Mouse (Mus musculus) urinary bladder, adult 2 months (tissue): ENCODE measurements around the gene Dnase2a. TPM values are rescaled to one million over a fixed set of nuclear protein-coding genes. Genes with fewer than 3 reads are reported as not detected.

Experiments used
- DNase-seq: peaks from one replicate; pipeline ENCODE4 v3.0.0; 2022; ENCODE audit warnings: low spot score
- polyA plus RNA-seq: library from polyadenylated mRNA; depleted of rRNA; stranded (reverse); fragments of >200 nt; gene quantifications from 2 replicates; pipeline ENCODE4 v1.2.3, GENCODE M21; 2012; rRNA removed

Gene Dnase2a
- polyA plus RNA-seq, 1 experiment = 18.4 TPM

- no peak for DNase-seq
Observed at GRCm38 (mm10) chr8:84970135-84970790, 61.9 kb downstream of the Dnase2a start.

DNA sequence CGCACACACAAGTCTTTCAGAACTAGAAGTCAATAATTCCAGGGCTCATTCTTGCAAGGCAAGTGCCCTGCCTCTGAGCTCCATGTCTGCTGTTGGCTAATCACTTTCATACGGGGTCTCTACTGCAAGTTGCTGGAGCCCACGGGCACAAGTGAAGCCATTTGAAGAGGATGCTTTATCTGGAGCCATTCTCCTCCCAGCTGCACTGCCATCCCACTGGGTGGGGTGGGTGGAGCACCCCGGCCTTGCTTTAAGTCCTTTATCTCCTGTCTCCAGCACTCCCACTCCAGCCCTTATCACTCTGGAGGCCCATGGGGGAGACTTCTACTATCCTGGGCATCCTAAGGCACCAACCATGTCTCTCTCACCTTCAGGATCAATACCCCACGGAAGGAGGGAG lies 62.6 kb downstream of the Dnase2a start:
- no peak for DNase-seq

Other genes starting within 250 kb of the Dnase2a start
- gene Ier2, start 245.7 kb upstream of the Dnase2a start, polyA plus RNA-seq = 14.7 and 23.3 TPM in 2 replicates
- gene Trmt1, start 222.3 kb upstream of the Dnase2a start, polyA plus RNA-seq = 71.7 and 76.3 TPM in 2 replicates
- gene Nacc1, start 220.7 kb upstream of the Dnase2a start, polyA plus RNA-seq = 39.5 and 49.4 TPM in 2 replicates
- gene Lyl1, start 207.1 kb upstream of the Dnase2a start, polyA plus RNA-seq = 7.8 and 8.7 TPM in 2 replicates
- 1.0 and 1.2 TPM in 2 replicates for gene G430095P16Rik, start 185.6 kb upstream of the Dnase2a start, polyA plus RNA-seq
- gene Nfix, start 108.2 kb upstream of the Dnase2a start, polyA plus RNA-seq = 21.7 and 77.0 TPM in 2 replicates
- 4.7 and 4.8 TPM in 2 replicates for gene Dand5, start 85.7 kb upstream of the Dnase2a start, polyA plus RNA-seq
- 22.0 and 22.2 TPM in 2 replicates for gene Gadd45gip1, start 77.0 kb upstream of the Dnase2a start, polyA plus RNA-seq
- 63.3 and 69.9 TPM in 2 replicates for gene Rad23a, start 67.9 kb upstream of the Dnase2a start, polyA plus RNA-seq
- gene Calr, start 61.6 kb upstream of the Dnase2a start, polyA plus RNA-seq = 362 and 430 TPM in 2 replicates
- gene Farsa, start 51.6 kb upstream of the Dnase2a start, polyA plus RNA-seq = 39.2 and 51.4 TPM in 2 replicates
- gene Syce2, start 36.4 kb upstream of the Dnase2a start, polyA plus RNA-seq = 2.8 and 3.2 TPM in 2 replicates
- gene Gcdh, start 14.6 kb upstream of the Dnase2a start, polyA plus RNA-seq = 31.4 and 33.1 TPM in 2 replicates
- 0.15 TPM in 2 replicates for gene Klf1, start 6.6 kb upstream of the Dnase2a start, polyA plus RNA-seq
- gene Mast1, start 28.8 kb downstream of the Dnase2a start, polyA plus RNA-seq = 0.17 and 0.19 TPM in 2 replicates
- gene Rtbdn, start 38.4 kb downstream of the Dnase2a start, polyA plus RNA-seq = not detected in 2 replicates
- gene Gm49661, start 60.9 kb downstream of the Dnase2a start, polyA plus RNA-seq = not detected in 2 replicates
- 215 and 231 TPM in 2 replicates for gene Prdx2, start 61.0 kb downstream of the Dnase2a start, polyA plus RNA-seq
- gene Rnaseh2a, start 61.2 kb downstream of the Dnase2a start, polyA plus RNA-seq = 49.4 and 49.5 TPM in 2 replicates
- 97.4 and 121 TPM in 2 replicates for gene Junb, start 70.2 kb downstream of the Dnase2a start, polyA plus RNA-seq
- gene Hook2, start 82.0 kb downstream of the Dnase2a start, polyA plus RNA-seq = 26.9 and 28.5 TPM in 2 replicates
- 0.04 TPM in 1 of 2 replicates, not detected in the other for gene Best2, start 106.0 kb downstream of the Dnase2a start, polyA plus RNA-seq
- gene Asna1, start 116.7 kb downstream of the Dnase2a start, polyA plus RNA-seq = 113 and 136 TPM in 2 replicates
- gene Trir, start 118.3 kb downstream of the Dnase2a start, polyA plus RNA-seq = 109 and 140 TPM in 2 replicates
- 50.0 and 53.0 TPM in 2 replicates for gene Tnpo2, start 128.4 kb downstream of the Dnase2a start, polyA plus RNA-seq
- gene Fbxw9, start 151.5 kb downstream of the Dnase2a start, polyA plus RNA-seq = 38.9 and 54.7 TPM in 2 replicates
- 0.43 and 1.2 TPM in 2 replicates for gene Gm5741, start 159.4 kb downstream of the Dnase2a start, polyA plus RNA-seq
- gene Dhps, start 163.2 kb downstream of the Dnase2a start, polyA plus RNA-seq = 41.0 and 47.1 TPM in 2 replicates
- gene Wdr83os, start 172.2 kb downstream of the Dnase2a start, polyA plus RNA-seq = 95.6 and 103 TPM in 2 replicates
- 35.8 and 45.7 TPM in 2 replicates for gene Wdr83, start 172.7 kb downstream of the Dnase2a start, polyA plus RNA-seq
- gene Man2b1, start 174.7 kb downstream of the Dnase2a start, polyA plus RNA-seq = 72.9 and 74.8 TPM in 2 replicates
- 3.9 and 4.3 TPM in 2 replicates for gene Zfp791, start 214.5 kb downstream of the Dnase2a start, polyA plus RNA-seq
- gene Cks1brt, start 243.4 kb downstream of the Dnase2a start, polyA plus RNA-seq = not detected in 2 replicates